Mouse (Mus musculus) stomach, embryonic 14.5 days (tissue): Measurements from ENCODE around the gene Nudt14. TPM values are rescaled to one million over a fixed set of nuclear protein-coding genes. Genes with fewer than 3 reads are reported as not detected.

Experiments used
- ATAC-seq: fragments of 200-750 bp; cut with Nextera tagmentation; 2 replicates; pipeline ENCODE4 v1.8.0; 2017; ENCODE audit warnings: low read depth, moderate TSS enrichment; ENCODE audit not compliant: insufficient number of reproducible peaks, insufficient read depth, low FRiP score
- H3K27ac ChIP-seq: fragments of 300-500 bp; sonication (generic); 2 replicates; pipeline ENCODE4 v1.5.1; 2014; ENCODE audit warnings: mild to moderate bottlenecking, low read length, moderate library complexity, mixed read lengths
- H3K27me3 ChIP-seq: fragments of 300-500 bp; sonication (generic); 2 replicates; pipeline ENCODE4 v1.6.1; 2014; ENCODE audit warnings: low read length, control low read depth, mixed read lengths; ENCODE audit not compliant: control insufficient read depth, insufficient read depth
- H3K36me3 ChIP-seq: fragments of 300-500 bp; sonication (generic); 2 replicates; pipeline ENCODE4 v1.6.1; 2014; ENCODE audit warnings: mild to moderate bottlenecking, control low read depth, low read length, moderate library complexity, mixed read lengths; ENCODE audit not compliant: control insufficient read depth, insufficient read depth
- H3K4me1 ChIP-seq: fragments of 300-500 bp; sonication (generic); 2 replicates; pipeline ENCODE4 v1.6.1; 2014; ENCODE audit warnings: low read length, control low read depth, mixed read lengths; ENCODE audit not compliant: control insufficient read depth, insufficient read depth
- H3K4me2 ChIP-seq: fragments of 300-500 bp; sonication (generic); replicated peaks from 2 replicates; pipeline ENCODE4 v1.6.1; 2014; ENCODE audit warnings: low read depth, low read length, control low read depth
- H3K4me3 ChIP-seq: fragments of 300-500 bp; sonication (generic); 2 replicates; pipeline ENCODE4 v1.5.1; 2014; ENCODE audit warnings: low read depth, low read length, control low read depth
- H3K9ac ChIP-seq: fragments of 300-500 bp; sonication (generic); replicated peaks from 2 replicates; pipeline ENCODE4 v1.6.1; 2014; ENCODE audit warnings: low read depth, mild to moderate bottlenecking, control low read depth, low read length, moderate library complexity, mixed read lengths
- H3K9me3 ChIP-seq: fragments of 300-500 bp; sonication (generic); 2 replicates; pipeline ENCODE4 v1.6.1; 2016; ENCODE audit warnings: low read depth, low read length, control low read depth; ENCODE audit not compliant: control insufficient read depth
- WGBS: fragments of 180-500 bp; shearing (Covaris S2); extraction: QIAGEN DNeasy Blood & Tissue Kit; methylation state at CpG from one replicate; pipeline ENCODE4 v1.1.7; 2014; 5-methylcytosine and 5-hydroxymethylcytosine counted together
- microRNA-seq: library from miRNA; unstranded; fragments of <30 nt; microRNA quantifications from one replicate; pipeline ENCODE4, GENCODE M21; 2016
- polyA plus RNA-seq: library from polyadenylated mRNA; unstranded; fragments of >200 nt; fragmentation: Nextera tagmentation; extraction: Ambion mirVana; gene quantifications from 2 replicates; pipeline ENCODE4 v1.2.1, GENCODE M21; 2014

The Nudt14 gene
- polyA plus RNA-seq, 1 experiment from 2014 or later, result 125 TPM

GRCm38 (mm10) chr12:112897522-112898212, 44.3 kb downstream of the Nudt14 start:
- WGBS, result 30% methylated on average over 16 of the region's 16 CpGs
- Histone ChIP-seq H3K27ac (no peak overlapping the region), H3K9ac (no peak overlapping the region)

DNA sequence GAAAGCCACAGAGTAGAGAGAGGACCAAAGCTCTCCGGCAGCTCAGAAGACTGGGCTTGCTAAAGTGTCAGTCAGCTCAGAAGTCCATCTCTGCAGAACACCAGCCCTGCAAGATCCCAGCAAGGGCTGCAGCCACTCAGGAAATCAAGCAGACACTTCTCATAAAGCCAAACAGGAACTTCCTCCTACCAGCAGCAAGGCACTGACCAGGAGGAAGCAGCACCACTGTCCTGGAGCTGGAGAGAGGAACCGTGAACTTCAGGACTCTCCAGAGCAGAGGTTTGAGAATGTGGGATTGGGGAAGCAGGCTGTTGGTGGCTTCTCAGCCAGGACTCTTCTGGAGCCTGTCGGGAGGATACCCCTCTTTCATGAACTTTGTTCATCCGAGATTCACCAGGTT, 47.0 kb downstream of the Nudt14 start:
- H3K9me3 ChIP-seq, result no peaks in the 10 kb centered on the region
- no peak overlapping the region for H3K27ac ChIP-seq
- no peaks in the 10 kb centered on the region for H3K27me3 ChIP-seq
- H3K36me3 ChIP-seq, result no peaks in the 10 kb centered on the region
- no peak for ATAC-seq
- 45% methylated on average over 4 of the region's 4 CpGs for WGBS
- no peak overlapping the region for H3K4me2 ChIP-seq
- H3K4me1 ChIP-seq, result no peaks in the 10 kb centered on the region
- no peak overlapping the region for H3K9ac ChIP-seq
- no peak overlapping the region for H3K4me3 ChIP-seq

More at GRCm38 (mm10) chr12:112897522-112898212, 44.3 kb downstream of the Nudt14 start:
- no peaks in the 10 kb centered on the region for H3K4me1 ChIP-seq
- no peaks in the 10 kb centered on the region for H3K36me3 ChIP-seq
- no peak overlapping the region; the same call in 1 of the 2 replicates for H3K4me2 ChIP-seq
- H3K27me3 ChIP-seq, result no peaks in the 10 kb centered on the region
- no peaks in the 10 kb centered on the region for H3K9me3 ChIP-seq
- ATAC-seq, result 0 out of 2 replicates have a peak, but pooled peaks have one; percentile 46
- H3K4me3 ChIP-seq, result no peak overlapping the region

DNA sequence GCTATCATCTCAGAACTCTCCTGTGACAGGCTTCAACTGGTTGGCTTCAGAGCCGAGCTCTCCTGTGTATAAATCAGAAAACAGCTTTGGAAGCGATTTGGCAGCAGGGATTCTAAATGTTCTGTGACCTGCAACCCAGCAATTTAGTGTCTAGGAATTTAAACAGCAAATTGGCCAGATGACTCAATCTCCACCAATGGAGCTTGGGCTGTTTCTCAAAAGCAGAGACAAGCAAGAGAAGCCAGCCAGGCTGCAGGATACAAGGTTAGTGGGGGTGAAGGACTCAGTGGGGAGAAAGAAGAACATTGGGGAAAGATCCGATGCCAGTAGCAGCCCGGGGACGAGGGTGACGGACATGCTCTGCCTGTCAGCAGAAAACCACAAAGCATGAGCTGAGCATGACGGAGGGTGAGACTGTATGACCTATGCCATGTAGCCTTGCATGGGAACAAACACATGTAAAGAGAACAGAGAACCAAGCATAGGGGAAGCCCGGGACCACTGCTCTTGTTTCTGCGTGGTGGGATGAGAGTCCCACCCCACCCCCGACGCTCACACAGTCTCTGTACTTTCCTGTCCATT, 47.5 kb downstream of the Nudt14 start:
- 59% methylated on average over 11 of the region's 11 CpGs for WGBS
- H3K27me3 ChIP-seq, result no peaks in the 10 kb centered on the region
- H3K4me2 ChIP-seq, result no peak overlapping the region
- H3K4me1 ChIP-seq, result no peaks in the 10 kb centered on the region
- H3K4me3 ChIP-seq, result no peak overlapping the region
- H3K36me3 ChIP-seq, result no peaks in the 10 kb centered on the region
- no peaks in the 10 kb centered on the region for H3K9me3 ChIP-seq
- ATAC-seq, result no peak
- no peak overlapping the region for H3K27ac ChIP-seq
- no peak overlapping the region for H3K9ac ChIP-seq

DNA sequence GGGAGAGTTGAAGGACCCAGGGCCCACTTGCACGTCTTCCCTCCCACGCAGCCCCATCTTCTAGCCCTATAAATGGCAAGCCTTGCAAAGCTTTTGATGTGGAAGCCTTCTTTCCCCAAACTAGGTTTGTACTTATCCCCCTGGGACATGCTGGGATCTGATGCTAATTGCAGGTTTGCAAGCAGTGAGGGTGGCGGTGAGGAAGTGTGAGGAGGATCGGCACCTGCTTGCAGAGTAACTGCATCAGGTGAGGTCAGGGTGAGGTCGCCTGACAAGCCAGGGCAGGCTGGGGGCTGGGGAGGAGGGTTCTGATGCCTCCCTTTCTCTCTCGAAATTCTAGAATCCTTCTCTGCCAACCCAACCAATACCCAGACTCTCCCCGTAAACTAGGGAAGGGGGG, 56.5 kb downstream of the Nudt14 start:
- H3K9ac ChIP-seq, result no peak overlapping the region
- H3K27ac ChIP-seq, result no peak overlapping the region
- ATAC-seq, result no peak
- H3K4me3 ChIP-seq, result no peak overlapping the region
- H3K4me1 ChIP-seq, result no peaks in the 10 kb centered on the region
- no peaks in the 10 kb centered on the region for H3K36me3 ChIP-seq
- H3K27me3 ChIP-seq, result no peaks in the 10 kb centered on the region
- 45% methylated on average over 7 of the region's 7 CpGs for WGBS
- no peaks in the 10 kb centered on the region for H3K9me3 ChIP-seq
- H3K4me2 ChIP-seq, result no peak overlapping the region

Small RNA genes within 50 kb of the gene (microRNA-seq; reads per million reads assigned to microRNA genes)
- not detected for gene Mir6941

Other genes with a start within 250 kb of the Nudt14 start
- gene Cep170b, start 221.7 kb downstream of the Nudt14 start, polyA plus RNA-seq, result 15.8 and 16.2 TPM in 2 replicates
- 12.9 and 13.3 TPM in 2 replicates for gene Pld4, start 181.5 kb downstream of the Nudt14 start, polyA plus RNA-seq
- gene Ahnak2, start 139.5 kb downstream of the Nudt14 start, polyA plus RNA-seq, result 4.6 and 5.0 TPM in 2 replicates
- 6.1 and 8.2 TPM in 2 replicates for gene Clba1, start 133.2 kb downstream of the Nudt14 start, polyA plus RNA-seq
- 123 and 130 TPM in 2 replicates for gene Cdca4, start 112.7 kb downstream of the Nudt14 start, polyA plus RNA-seq
- 0.26 and 0.52 TPM in 2 replicates for gene Gpr132, start 73.9 kb downstream of the Nudt14 start, polyA plus RNA-seq
- 8.4 and 8.5 TPM in 2 replicates for gene Jag2, start 12.3 kb downstream of the Nudt14 start, polyA plus RNA-seq
- gene Btbd6, start 34.4 kb upstream of the Nudt14 start, polyA plus RNA-seq, result 22.5 and 27.0 TPM in 2 replicates
- gene Brf1, start 58.6 kb upstream of the Nudt14 start, polyA plus RNA-seq, result 70.3 and 71.5 TPM in 2 replicates
- gene Pacs2, start 72.4 kb upstream of the Nudt14 start, polyA plus RNA-seq, result 16.5 and 17.1 TPM in 2 replicates
- gene Tex22, start 132.4 kb upstream of the Nudt14 start, polyA plus RNA-seq, result not detected in 2 replicates
- 18.7 and 21.8 TPM in 2 replicates for gene Mta1, start 156.2 kb upstream of the Nudt14 start, polyA plus RNA-seq
- gene Crip2, start 198.1 kb upstream of the Nudt14 start, polyA plus RNA-seq, result 118 and 124 TPM in 2 replicates
- gene Crip1, start 204.2 kb upstream of the Nudt14 start, polyA plus RNA-seq, result 233 and 261 TPM in 2 replicates
- 29.2 and 34.7 TPM in 2 replicates for gene Tedc1, start 214.3 kb upstream of the Nudt14 start, polyA plus RNA-seq
- gene Tmem121, start 243.8 kb upstream of the Nudt14 start, polyA plus RNA-seq, result 6.3 and 7.2 TPM in 2 replicates